Mouse (Mus musculus) MEL (cell line): ENCODE data around the gene Gm20708. TPM values are rescaled to one million over a fixed set of nuclear protein-coding genes. Genes with fewer than 3 reads are reported as not detected.

Experiments used
- DNase-seq: peaks from one replicate; pipeline ENCODE4 v3.0.0; 2011; ENCODE audit warnings: low read depth, low spot score
- H3K27ac ChIP-seq: 2 replicates; pipeline ENCODE4 v1.5.1; 2012; ENCODE audit warnings: low read depth, mild to moderate bottlenecking, control low read depth, low read length, moderate library complexity; ENCODE audit not compliant: control insufficient read depth
- H3K27me3 ChIP-seq, 2 experiments: fragments of 150-350 bp in 1 of 2; sonication (generic) in 1 of 2; 2 replicates each; pipeline ENCODE4 v1.6.1; 2012; ENCODE audit warnings: low read length in 2 of 2, mild to moderate bottlenecking in 2 of 2, improper control_type of control experiment in 1 of 2, moderate library complexity in 1 of 2; ENCODE audit not compliant: insufficient read depth in 2 of 2, control insufficient read depth in 1 of 2
- H3K36me3 ChIP-seq, 2 experiments: 2 replicates each; pipeline ENCODE4 v1.6.1; 2012 to 2014; ENCODE audit warnings: low read length in 2 of 2, improper control_type of control experiment in 1 of 2, inconsistent platforms in 1 of 2, mild to moderate bottlenecking in 1 of 2; ENCODE audit not compliant: insufficient read depth in 2 of 2, control insufficient read depth in 1 of 2
- H3K4me1 ChIP-seq, 2 experiments: fragments of 150-350 bp in 1 of 2; sonication (generic) in 1 of 2; 2 replicates each; pipeline ENCODE4 v1.6.1; 2012; ENCODE audit warnings: low read length in 2 of 2, improper control_type of control experiment in 1 of 2, mild to moderate bottlenecking in 1 of 2; ENCODE audit not compliant: insufficient read depth in 2 of 2, control insufficient read depth in 1 of 2
- H3K4me3 ChIP-seq, 2 experiments: fragments of 150-350 bp in 1 of 2; sonication (generic) in 1 of 2; 2 replicates each; pipeline ENCODE4 v1.5.1; 2012; ENCODE audit warnings: low read depth in 2 of 2, low read length in 2 of 2, mild to moderate bottlenecking in 2 of 2, moderate library complexity in 2 of 2, control low read depth in 1 of 2, improper control_type of control experiment in 1 of 2; ENCODE audit not compliant: control insufficient read depth in 1 of 2, insufficient read depth in 1 of 2
- H3K79me2 ChIP-seq: 2 replicates; pipeline ENCODE4 v1.6.1; 2012; ENCODE audit warnings: mild to moderate bottlenecking, low read length, moderate library complexity; ENCODE audit not compliant: control insufficient read depth, poor library complexity, insufficient read depth
- H3K9ac ChIP-seq: 2 replicates; pipeline ENCODE4 v1.6.1; 2012; ENCODE audit warnings: low read depth, mild to moderate bottlenecking, control low read depth, low read length, moderate library complexity; ENCODE audit not compliant: control insufficient read depth, poor library complexity, severe bottlenecking
- H3K9me3 ChIP-seq: fragments of 150-350 bp; sonication (generic); replicated peaks from 2 replicates; pipeline ENCODE4 v1.6.1; 2012; ENCODE audit warnings: mild to moderate bottlenecking, low read length, improper control_type of control experiment, moderate library complexity; ENCODE audit not compliant: insufficient read depth
- BHLHE40 ChIP-seq: IDR thresholded peaks from 2 replicates; pipeline ENCODE4 v1.6.1; 2012; ENCODE audit warnings: low read depth, mild to moderate bottlenecking, inconsistent platforms, low read length, improper control_type of control experiment, borderline replicate concordance
- CHD2 ChIP-seq: IDR thresholded peaks from 2 replicates; pipeline ENCODE4 v1.6.1; 2011; ENCODE audit warnings: low read length, improper control_type of control experiment
- CTCF ChIP-seq, 3 experiments: IDR thresholded peaks in 2 of 3; conservative IDR thresholded peaks in 1 of 3; 2 replicates each; pipeline ENCODE4 v1.5.1; 2011 to 2012; ENCODE audit warnings: low read length in 3 of 3, low read depth in 2 of 3, mild to moderate bottlenecking in 2 of 3, improper control_type of control experiment in 1 of 3, inconsistent platforms in 1 of 3, mixed read lengths in 1 of 3, moderate library complexity in 1 of 3; ENCODE audit not compliant: control insufficient read depth in 1 of 3, insufficient read depth in 1 of 3, poor library complexity in 1 of 3, severe bottlenecking in 1 of 3
- E2F4 ChIP-seq: IDR thresholded peaks from 2 replicates; pipeline ENCODE4 v1.6.1; 2011; ENCODE audit warnings: low read depth, low read length, improper control_type of control experiment, borderline replicate concordance
- ELF1 ChIP-seq: IDR thresholded peaks from 2 replicates; pipeline ENCODE4 v1.6.1; 2014; ENCODE audit warnings: low read depth, mild to moderate bottlenecking, inconsistent platforms, low read length, improper control_type of control experiment, moderate library complexity
- EP300 ChIP-seq, 2 experiments: IDR thresholded peaks; 2 replicates each; pipeline ENCODE4 v1.6.1; 2011; ENCODE audit warnings: improper control_type of control experiment in 2 of 2, low read length in 2 of 2, low read depth in 1 of 2, mild to moderate bottlenecking in 1 of 2
- ETS1 ChIP-seq: IDR thresholded peaks from 2 replicates; pipeline ENCODE4 v1.6.1; 2012; ENCODE audit warnings: low read depth, mild to moderate bottlenecking, inconsistent platforms, low read length, improper control_type of control experiment, moderate library complexity
- GABPA ChIP-seq: IDR thresholded peaks from 2 replicates; pipeline ENCODE4 v1.6.1; 2012; ENCODE audit warnings: low read depth, mild to moderate bottlenecking, inconsistent platforms, low read length, improper control_type of control experiment, moderate library complexity
- GATA1 ChIP-seq: IDR thresholded peaks from 2 replicates; pipeline ENCODE4 v1.6.1; 2011; ENCODE audit warnings: low read depth, low read length, improper control_type of control experiment
- HCFC1 ChIP-seq: IDR thresholded peaks from 2 replicates; pipeline ENCODE4 v1.6.1; 2012; ENCODE audit warnings: low read depth, mild to moderate bottlenecking, inconsistent platforms, low read length, improper control_type of control experiment, moderate library complexity
- MAFK ChIP-seq: IDR thresholded peaks from 2 replicates; pipeline ENCODE4 v1.6.1; 2011; ENCODE audit warnings: low read depth, mild to moderate bottlenecking, low read length, improper control_type of control experiment, borderline replicate concordance
- MAZ ChIP-seq: IDR thresholded peaks from 2 replicates; pipeline ENCODE4 v1.6.1; 2012; ENCODE audit warnings: low read depth, mild to moderate bottlenecking, inconsistent platforms, low read length, improper control_type of control experiment
- MYC ChIP-seq: IDR thresholded peaks from 2 replicates; pipeline ENCODE4 v1.6.1; 2011; ENCODE audit warnings: low read depth, mild to moderate bottlenecking, low read length, improper control_type of control experiment, moderate library complexity
- NELFE ChIP-seq: IDR thresholded peaks from 2 replicates; pipeline ENCODE4 v1.6.1; 2011; ENCODE audit warnings: low read depth, low read length, improper control_type of control experiment
- NRF1 ChIP-seq: IDR thresholded peaks from 2 replicates; pipeline ENCODE4 v1.6.1; 2014; ENCODE audit warnings: low read depth, mild to moderate bottlenecking, inconsistent platforms, low read length, improper control_type of control experiment, moderate library complexity; ENCODE audit not compliant: poor library complexity, insufficient read depth, severe bottlenecking
- POLR2A ChIP-seq, 2 experiments: IDR thresholded peaks; 2 replicates each; pipeline ENCODE4 v1.6.1; 2011 to 2012; ENCODE audit warnings: low read length in 2 of 2, mild to moderate bottlenecking in 2 of 2, control low read depth in 1 of 2, improper control_type of control experiment in 1 of 2, low read depth in 1 of 2, moderate library complexity in 1 of 2; ENCODE audit not compliant: control insufficient read depth in 1 of 2, insufficient read depth in 1 of 2, poor library complexity in 1 of 2
- POLR2AphosphoS2 ChIP-seq: IDR thresholded peaks from 2 replicates; pipeline ENCODE4 v1.6.1; 2011; ENCODE audit warnings: low read length, improper control_type of control experiment
- RCOR1 ChIP-seq: IDR thresholded peaks from 2 replicates; pipeline ENCODE4 v1.6.1; 2012; ENCODE audit warnings: low read depth, mild to moderate bottlenecking, inconsistent platforms, low read length, improper control_type of control experiment
- SIN3A ChIP-seq: IDR thresholded peaks from 2 replicates; pipeline ENCODE4 v1.6.1; 2012; ENCODE audit warnings: low read length, improper control_type of control experiment, inconsistent platforms
- SMC3 ChIP-seq: IDR thresholded peaks from 2 replicates; pipeline ENCODE4 v1.6.1; 2011; ENCODE audit warnings: low read depth, low read length, improper control_type of control experiment
- TAL1 ChIP-seq: IDR thresholded peaks from 2 replicates; pipeline ENCODE4 v1.6.1; 2012; ENCODE audit warnings: mild to moderate bottlenecking, inconsistent platforms, low read length, moderate library complexity, mixed read lengths
- TBP ChIP-seq: IDR thresholded peaks from 2 replicates; pipeline ENCODE4 v1.8.0; 2011; ENCODE audit warnings: low read depth, low read length, improper control_type of control experiment
- TCF12 ChIP-seq: IDR thresholded peaks from 2 replicates; pipeline ENCODE4 v1.6.1; 2014; ENCODE audit warnings: low read depth, mild to moderate bottlenecking, inconsistent platforms, low read length, improper control_type of control experiment, moderate library complexity
- USF1 ChIP-seq: IDR thresholded peaks from 2 replicates; pipeline ENCODE4 v1.6.1; 2014; ENCODE audit warnings: low read depth, mild to moderate bottlenecking, inconsistent platforms, low read length, improper control_type of control experiment, moderate library complexity
- USF2 ChIP-seq, 2 experiments: IDR thresholded peaks; 2 replicates each; pipeline ENCODE4 v1.6.1; 2011 to 2012; ENCODE audit warnings: improper control_type of control experiment in 2 of 2, low read length in 2 of 2, borderline replicate concordance in 1 of 2, inconsistent platforms in 1 of 2, low read depth in 1 of 2, mild to moderate bottlenecking in 1 of 2; ENCODE audit not compliant: insufficient read depth in 1 of 2
- ZC3H11A ChIP-seq: IDR thresholded peaks from 2 replicates; pipeline ENCODE4 v1.6.1; 2012; ENCODE audit warnings: low read depth, mild to moderate bottlenecking, inconsistent platforms, low read length, improper control_type of control experiment
- ZKSCAN1 ChIP-seq: IDR thresholded peaks from 2 replicates; pipeline ENCODE4 v1.6.1; 2012; ENCODE audit warnings: low read depth, mild to moderate bottlenecking, inconsistent platforms, low read length, improper control_type of control experiment, moderate library complexity
- ZMIZ1 ChIP-seq: IDR thresholded peaks from 2 replicates; pipeline ENCODE4 v1.6.1; 2012; ENCODE audit warnings: low read depth, mild to moderate bottlenecking, inconsistent platforms, low read length, improper control_type of control experiment, moderate library complexity
- ZNF384 ChIP-seq: IDR thresholded peaks from 2 replicates; pipeline ENCODE4 v1.6.1; 2012; ENCODE audit warnings: low read depth, mild to moderate bottlenecking, inconsistent platforms, low read length, improper control_type of control experiment
- polyA plus RNA-seq, 2 experiments: library from polyadenylated mRNA; stranded (reverse) in 1 of 2; unstranded in 1 of 2; fragments of >175 nt in 1 of 2; fragments of >200 nt in 1 of 2; gene quantifications; 2 replicates each; pipeline versions ENCODE4 v1.2.1 to v1.2.4; 2012; ENCODE audit warnings: low replicate concordance in 2 of 2, low read depth in 1 of 2; ENCODE audit not compliant: insufficient read length in 2 of 2, insufficient read depth in 1 of 2, missing spikeins in 1 of 2
- total RNA-seq: library from RNA; depleted of rRNA; stranded (reverse); fragments of 300-350 nt; gene quantifications from 2 replicates; pipeline ENCODE4 v1.2.3, GENCODE M21; 2012

Gm20708 gene
- total and polyA plus RNA-seq, 3 experiments, result 0.70 to 0.85 TPM; not detected in 1

GRCm38 (mm10) chr11:117828888-117829604 is 19.6 kb downstream of the Gm20708 start (continued):
- TF ChIP-seq ZC3H11A, result peak; percentile 29; the same call in 1 of the 2 replicates
- peak; percentile 54 for TF ChIP-seq USF1
- no peak for TF ChIP-seq POLR2AphosphoS2
- TF ChIP-seq ZKSCAN1, result no peak
- peak; percentile 88 for TF ChIP-seq TAL1
- peak; percentile 90 for TF ChIP-seq RCOR1
- 0 out of 2 replicates have a peak, but pooled peaks have one; percentile 64 for TF ChIP-seq ETS1
- TF ChIP-seq CTCF (IDR thresholded peaks at IDR 0.05 in 2 of 3, conservative IDR thresholded peaks at IDR 0.05 in 1 of 3; ENCODE audit: control insufficient read depth in 1 of 3, insufficient read depth in 1 of 3, low read depth in 2 of 3, low read length in 3 of 3, poor library complexity in 1 of 3, severe bottlenecking in 1 of 3), result 0 out of 6 replicates have a peak, but pooled peaks of 1 of the 3 experiments have one; percentile 5
- TF ChIP-seq GATA1, result peak; percentile 83
- TF ChIP-seq HCFC1, result peak; percentile 41; the same call in 1 of the 2 replicates
- peak; percentile 86 for TF ChIP-seq TCF12
- peak; percentile 59 for TF ChIP-seq SIN3A
- TF ChIP-seq MAFK, result no peak
- no peak for TF ChIP-seq ZMIZ1
- no peak for TF ChIP-seq POLR2A (IDR thresholded peaks at IDR 0.05; ENCODE audit: control insufficient read depth in 1 of 2, insufficient read depth in 1 of 2, low read depth in 1 of 2, low read length in 2 of 2, poor library complexity in 1 of 2)
- no peak for TF ChIP-seq E2F4
- peak; percentile 93 for TF ChIP-seq BHLHE40
- peak; percentile 87 to 88 for TF ChIP-seq EP300 (IDR thresholded peaks at IDR 0.05; ENCODE audit: low read depth in 1 of 2, low read length in 2 of 2)
- TF ChIP-seq USF2 (IDR thresholded peaks at IDR 0.05; ENCODE audit: borderline replicate concordance in 1 of 2, insufficient read depth in 1 of 2, low read depth in 1 of 2, low read length in 2 of 2), result no peak
- no peak for TF ChIP-seq ZNF384
- no peak for TF ChIP-seq GABPA
- no peak; the same call in 1 of the 2 replicates for TF ChIP-seq MAZ

- H3K27me3 ChIP-seq, result no peaks in the 10 kb centered on the region
- peaks cover 9% of the 10 kb centered on the region for H3K79me2 ChIP-seq
- peak; percentile 56 for DNase-seq
- H3K27ac ChIP-seq, result peak overlapping the region; percentile 52
- no peak for TF ChIP-seq MAZ
- TF ChIP-seq SMC3, result no peak
- no peak for TF ChIP-seq TBP
- TF ChIP-seq RCOR1, result no peak
- no peak for TF ChIP-seq ZKSCAN1
- TF ChIP-seq MYC, result no peak; the same call in 1 of the 2 replicates
- TF ChIP-seq E2F4, result no peak
- TF ChIP-seq NELFE, result no peak
- no peak for TF ChIP-seq ELF1
- TF ChIP-seq CHD2, result no peak
- no peak for TF ChIP-seq TCF12
- no peak for TF ChIP-seq NRF1
- TF ChIP-seq SIN3A, result no peak
- no peak for TF ChIP-seq ZNF384
- no peaks in the 10 kb centered on the region for H3K9me3 ChIP-seq
- peaks cover 0 to 34% of the 10 kb centered on the region in 2 experiments; a peak in 2 of 4 replicates for H3K36me3 ChIP-seq
- H3K4me3 ChIP-seq, result no peak overlapping the region
- peaks cover 19 to 59% of the 10 kb centered on the region in 2 experiments for H3K4me1 ChIP-seq
- no peak overlapping the region for H3K9ac ChIP-seq
These were observed 20.3 kb downstream of the Gm20708 start for GRCm38 (mm10) chr11:117829671-117830215.
